Mouse (Mus musculus): ENCODE data around the gene Sik3. TPM values are rescaled to one million over a fixed set of nuclear protein-coding genes. Genes with fewer than 3 reads are reported as not detected.

Gene Sik3
- polyA plus RNA-seq, 1 experiment = 32.0 TPM

GRCm38 (mm10) chr9:46269125-46269524 is 256.5 kb downstream of the Sik3 start:
- Histone ChIP-seq H3K79me3 (ENCODE audit: low read depth) (peaks cover 10% of the 10 kb centered on the region), H3K4me3 (ENCODE audit: insufficient read depth, poor library complexity, severe bottlenecking) (no peak overlapping the region), H3K36me3 (ENCODE audit: control insufficient read depth, insufficient read depth) (no peaks in the 10 kb centered on the region), H3ac (ENCODE audit: control insufficient read depth, insufficient read length, low read depth) (no peak overlapping the region), H3K27me3 (ENCODE audit: control insufficient read depth, insufficient read depth, insufficient read length) (peaks cover 40% of the 10 kb centered on the region), H3K79me2 (ENCODE audit: control insufficient read depth, insufficient read depth) (peaks cover 17% of the 10 kb centered on the region)
- TF ChIP-seq MYOD1 (IDR thresholded peaks at IDR 0.05; ENCODE audit: control insufficient read depth, insufficient read length, low read depth) (no peak), MYOG (IDR thresholded peaks at IDR 0.05; ENCODE audit: control insufficient read depth, extremely low read depth, insufficient read length) (no peak), MAX (IDR thresholded peaks at IDR 0.05) (no peak), CEBPB (IDR thresholded peaks at IDR 0.05; ENCODE audit: low read depth) (no peak), CTCF (IDR thresholded peaks at IDR 0.05; ENCODE audit: control insufficient read depth, insufficient read depth, insufficient read length) (no peak), FOSL1 (IDR thresholded peaks at IDR 0.05; ENCODE audit: insufficient read depth, low read length, poor library complexity, severe bottlenecking) (no peak), USF1 (IDR thresholded peaks at IDR 0.05; ENCODE audit: low read depth) (no peak)

GRCm38 (mm10) chr9:46270782-46271181 is 258.2 kb downstream of the Sik3 start:
- Histone ChIP-seq H3K4me3 (ENCODE audit: insufficient read depth, poor library complexity, severe bottlenecking) (no peak overlapping the region), H3ac (ENCODE audit: control insufficient read depth, insufficient read length, low read depth) (no peak overlapping the region), H3K36me3 (ENCODE audit: control insufficient read depth, insufficient read depth) (peaks cover 12% of the 10 kb centered on the region), H3K79me2 (ENCODE audit: control insufficient read depth, insufficient read depth) (peaks cover 30% of the 10 kb centered on the region), H3K79me3 (ENCODE audit: low read depth) (peaks cover 16% of the 10 kb centered on the region), H3K27me3 (ENCODE audit: control insufficient read depth, insufficient read depth, insufficient read length) (peaks cover 40% of the 10 kb centered on the region)
- TF ChIP-seq FOSL1 (IDR thresholded peaks at IDR 0.05; ENCODE audit: insufficient read depth, low read length, poor library complexity, severe bottlenecking) = no peak
- TF ChIP-seq USF1 (IDR thresholded peaks at IDR 0.05; ENCODE audit: low read depth) = no peak
- TF ChIP-seq MYOD1 (IDR thresholded peaks at IDR 0.05; ENCODE audit: control insufficient read depth, insufficient read length, low read depth) = no peak
- TF ChIP-seq MYOG (IDR thresholded peaks at IDR 0.05; ENCODE audit: control insufficient read depth, extremely low read depth, insufficient read length) = no peak
- TF ChIP-seq CTCF (IDR thresholded peaks at IDR 0.05; ENCODE audit: control insufficient read depth, insufficient read depth, insufficient read length) = no peak
- TF ChIP-seq CEBPB (IDR thresholded peaks at IDR 0.05; ENCODE audit: low read depth) = no peak
- TF ChIP-seq MAX (IDR thresholded peaks at IDR 0.05) = no peak

GRCm38 (mm10) chr9:46272070-46272469 is 259.4 kb downstream of the Sik3 start:
- Histone ChIP-seq H3K79me2 (ENCODE audit: control insufficient read depth, insufficient read depth) (peaks cover 42% of the 10 kb centered on the region), H3K36me3 (ENCODE audit: control insufficient read depth, insufficient read depth) (peaks cover 25% of the 10 kb centered on the region), H3K27me3 (ENCODE audit: control insufficient read depth, insufficient read depth, insufficient read length) (peaks cover 37% of the 10 kb centered on the region), H3K79me3 (ENCODE audit: low read depth) (peaks cover 16% of the 10 kb centered on the region), H3ac (ENCODE audit: control insufficient read depth, insufficient read length, low read depth) (no peak overlapping the region), H3K4me3 (ENCODE audit: insufficient read depth, poor library complexity, severe bottlenecking) (no peak overlapping the region)
- TF ChIP-seq FOSL1 (IDR thresholded peaks at IDR 0.05; ENCODE audit: insufficient read depth, low read length, poor library complexity, severe bottlenecking) (no peak), MYOD1 (IDR thresholded peaks at IDR 0.05; ENCODE audit: control insufficient read depth, insufficient read length, low read depth) (no peak), CTCF (IDR thresholded peaks at IDR 0.05; ENCODE audit: control insufficient read depth, insufficient read depth, insufficient read length) (no peak), CEBPB (IDR thresholded peaks at IDR 0.05; ENCODE audit: low read depth) (no peak), MYOG (IDR thresholded peaks at IDR 0.05; ENCODE audit: control insufficient read depth, extremely low read depth, insufficient read length) (no peak), USF1 (IDR thresholded peaks at IDR 0.05; ENCODE audit: low read depth) (no peak), MAX (IDR thresholded peaks at IDR 0.05) (no peak)

GRCm38 (mm10) chr9:46272677-46273454 is 260.2 kb downstream of the Sik3 start, which contains the start of gene Zpr1:
TSS of gene Zpr1 (plus strand) at chr9:46273064.
- Histone ChIP-seq H3K4me3 (ENCODE audit: insufficient read depth, poor library complexity, severe bottlenecking) (peak within 1 kb of the TSS; percentile 85), H3ac (ENCODE audit: control insufficient read depth, insufficient read length, low read depth) (peak within 1 kb of the TSS; percentile 85), H3K36me3 (ENCODE audit: control insufficient read depth, insufficient read depth) (peaks cover 33% of the 10 kb centered on the region), H3K27me3 (ENCODE audit: control insufficient read depth, insufficient read depth, insufficient read length) (peaks cover 29% of the 10 kb centered on the region), H3K79me3 (ENCODE audit: low read depth) (peaks cover 16% of the 10 kb centered on the region), H3K79me2 (ENCODE audit: control insufficient read depth, insufficient read depth) (peaks cover 42% of the 10 kb centered on the region)
- TF ChIP-seq MAX (IDR thresholded peaks at IDR 0.05) (peak; percentile 60), CTCF (IDR thresholded peaks at IDR 0.05; ENCODE audit: control insufficient read depth, insufficient read depth, insufficient read length) (no peak), MYOG (IDR thresholded peaks at IDR 0.05; ENCODE audit: control insufficient read depth, extremely low read depth, insufficient read length) (no peak), USF1 (IDR thresholded peaks at IDR 0.05; ENCODE audit: low read depth) (no peak)

Other genes starting within 250 kb of the Sik3 start
- gene Cep164, start 184.1 kb upstream of the Sik3 start, polyA plus RNA-seq (2012; fragmentation: generic; extraction: Trizol) = 12.7 TPM
- gene Bace1, start 174.2 kb upstream of the Sik3 start, polyA plus RNA-seq (2012; fragmentation: generic; extraction: Trizol) = 9.9 TPM
- 18.0 TPM for gene Pcsk7, start 106.3 kb upstream of the Sik3 start, polyA plus RNA-seq (2012; fragmentation: generic; extraction: Trizol)
- 10.8 TPM for gene Rnf214, start 105.9 kb upstream of the Sik3 start, polyA plus RNA-seq (2012; fragmentation: generic; extraction: Trizol)
- 737 TPM for gene Tagln, start 76.8 kb upstream of the Sik3 start, polyA plus RNA-seq (2012; fragmentation: generic; extraction: Trizol)
- gene Sidt2, start 57.6 kb upstream of the Sik3 start, polyA plus RNA-seq (2012; fragmentation: generic; extraction: Trizol) = 50.2 TPM
- 82.4 TPM for gene Pafah1b2, start 130 bp upstream of the Sik3 start, polyA plus RNA-seq (2012; fragmentation: generic; extraction: Trizol)
- gene Apoa1, start 215.8 kb downstream of the Sik3 start, polyA plus RNA-seq (2012; fragmentation: generic; extraction: Trizol) = not detected
- gene Apoc3, start 222.8 kb downstream of the Sik3 start, polyA plus RNA-seq (2012; fragmentation: generic; extraction: Trizol) = not detected
- gene Apoa4, start 227.9 kb downstream of the Sik3 start, polyA plus RNA-seq (2012; fragmentation: generic; extraction: Trizol) = not detected